ENCODE assay signal across 13 mouse cellular contexts in the genomic region with DNA sequence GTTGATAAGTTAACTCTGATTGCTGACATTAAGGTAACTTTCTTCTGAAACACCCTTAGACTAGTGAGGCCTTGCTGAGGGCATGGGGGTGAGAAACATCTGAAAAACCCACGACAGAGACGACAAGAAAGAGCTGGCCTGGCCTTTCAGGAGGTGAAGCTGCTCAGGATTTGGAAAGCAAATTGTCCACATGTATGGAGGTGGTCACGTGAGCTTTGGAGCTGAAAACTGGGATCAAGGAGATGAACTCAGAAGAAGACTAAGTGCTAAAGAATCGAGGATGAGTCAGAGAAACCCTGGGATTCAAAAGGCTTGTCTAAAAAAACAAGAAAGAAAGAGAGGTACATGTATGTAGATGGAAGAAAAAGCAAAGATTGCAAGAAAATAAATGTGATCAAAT.
"Had no signal": no experiment of that assay in that cellular context is flagged by ENCODE, and none has a peak within 500 bp of the region (broad histone marks: within the 10 kb centered on the region; RNA-seq: fewer than 3 reads in every experiment).

No protein-coding gene starts in this region.

- H3K27me3 ChIP-seq: neural tube, embryonic 15.5 days; stomach, embryonic 15.5 days had no signal

- H3K27ac ChIP-seq: neural tube, embryonic 15.5 days; stomach, embryonic 15.5 days; stomach, postnatal 0 days had no signal

- DNase-seq: retina, postnatal 1 day; right cerebral cortex, postnatal 14 days; right cerebral cortex, postnatal 4 days; spleen, adult 18-20 months; thymus, adult 18-20 months; thymus, adult 2 months; thymus, postnatal 14 days; thymus, postnatal 25 days; thymus, postnatal 36 days; thymus, postnatal 4 days had no signal

- H3K4me3 ChIP-seq: neural tube, embryonic 15.5 days; stomach, embryonic 15.5 days had no signal

- H3K36me3 ChIP-seq: neural tube, embryonic 15.5 days; stomach, embryonic 15.5 days had no signal
